Mouse (Mus musculus): ENCODE measurements around the gene Lce1k. TPM values are rescaled to one million over a fixed set of nuclear protein-coding genes. Genes with fewer than 3 reads are reported as not detected.
"Not testable (repeated sequence)": the region's sequence is repeated elsewhere in the genome, so short reads cannot be mapped to it uniquely, and the experiment has no call there.

Gene Lce1k
- not detected in 2 replicates for polyA plus RNA-seq (2015; fragmentation: Nextera tagmentation; extraction: Ambion mirVana)

DNA sequence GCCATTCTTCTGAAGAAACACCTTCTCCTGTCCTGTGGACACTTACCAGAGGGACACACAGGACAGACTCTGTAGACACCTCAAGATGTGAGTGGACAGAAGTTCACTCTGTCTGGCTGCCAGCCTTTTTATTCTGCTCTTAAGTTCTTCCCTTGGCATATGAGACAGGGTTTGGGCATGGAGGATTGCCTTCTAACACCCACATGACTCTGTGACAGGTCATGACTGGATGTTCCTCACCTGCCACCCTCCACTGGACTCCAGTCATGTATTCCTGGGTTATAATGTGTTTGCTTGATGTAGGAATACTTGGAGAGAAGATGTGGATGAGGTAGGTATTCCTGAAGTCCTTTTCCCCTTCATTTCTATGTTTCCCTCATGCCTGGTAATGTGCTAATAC, at the start of gene Lce1k:
Gene Lce1k, minus strand, starts transcription at position 101 of the 400 bp plus-strand sequence.
- Histone ChIP-seq H3K9ac (no peak within 1 kb of the TSS), H3K4me1 (replicated peaks) (no peaks in the 10 kb centered on the region), H3K9me3 (no peaks in the 10 kb centered on the region), H3K27me3 (no peaks in the 10 kb centered on the region), H3K4me2 (no peak within 1 kb of the TSS), H3K36me3 (no peaks in the 10 kb centered on the region), H3K4me3 (no peak within 1 kb of the TSS), H3K27ac (replicated peaks) (no peak within 1 kb of the TSS)
- no peak for ATAC-seq (ENCODE audit: low FRiP score, low read depth)

DNA sequence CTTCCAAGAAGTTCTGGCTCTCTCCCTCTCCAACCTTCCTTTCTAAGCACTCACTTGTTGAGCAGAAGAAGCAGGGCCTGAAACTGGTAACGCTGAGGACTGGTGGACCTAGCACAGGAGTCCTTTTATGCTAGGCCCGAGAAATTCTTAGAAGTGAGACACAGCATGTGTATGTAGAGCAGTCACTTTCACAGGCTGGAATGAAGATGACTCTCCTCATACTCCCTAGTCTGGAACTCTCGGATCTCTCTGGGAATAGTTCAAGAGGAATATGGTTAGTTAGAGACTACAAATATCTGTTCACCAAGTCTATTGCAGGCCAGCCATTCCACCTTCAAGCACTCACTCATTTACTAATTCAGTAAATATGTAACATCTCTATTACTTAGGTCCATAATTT, 43.5 kb upstream of the Lce1k start, which contains the start of gene Lce1l:
Gene Lce1l, minus strand, starts transcription at position 101 of the 400 bp plus-strand sequence.
- no peaks in the 10 kb centered on the region for H3K9me3 ChIP-seq
- H3K4me1 ChIP-seq (replicated peaks) = no peaks in the 10 kb centered on the region
- no peak within 1 kb of the TSS for H3K4me3 ChIP-seq
- H3K27ac ChIP-seq (replicated peaks) = no peak within 1 kb of the TSS
- 90% methylated on average over 3 of the region's 3 CpGs for WGBS
- no peak for ATAC-seq (ENCODE audit: low FRiP score, low read depth)
- no peak within 1 kb of the TSS for H3K4me2 ChIP-seq
- H3K9ac ChIP-seq = no peak within 1 kb of the TSS
- H3K36me3 ChIP-seq = no peaks in the 10 kb centered on the region
- H3K27me3 ChIP-seq = no peaks in the 10 kb centered on the region

DNA sequence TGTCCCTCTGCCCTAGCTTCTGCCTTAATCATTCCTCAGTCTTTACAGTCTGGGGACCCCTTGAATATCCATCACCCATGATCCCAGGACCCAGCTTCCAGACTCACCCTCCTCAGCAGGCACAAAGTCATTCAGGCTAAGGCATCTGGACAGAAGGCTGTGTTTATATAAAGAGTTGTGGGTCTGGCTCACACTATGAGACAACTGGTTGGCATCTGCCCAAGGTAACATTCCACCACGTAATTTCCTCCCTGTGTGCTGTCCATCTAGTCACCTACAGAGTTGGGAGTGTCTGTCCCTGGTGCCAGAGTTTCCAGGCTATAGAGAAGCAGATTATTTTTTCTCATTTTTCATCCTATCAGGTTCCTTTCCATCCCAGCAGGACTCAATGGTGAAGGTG, 19.4 kb upstream of the Lce1k start, which contains the start of gene Kprp:
Gene Kprp, minus strand, starts transcription at position 140 of the 400 bp plus-strand sequence.
- 50% methylated on average over 1 of the region's 1 CpGs for WGBS

DNA sequence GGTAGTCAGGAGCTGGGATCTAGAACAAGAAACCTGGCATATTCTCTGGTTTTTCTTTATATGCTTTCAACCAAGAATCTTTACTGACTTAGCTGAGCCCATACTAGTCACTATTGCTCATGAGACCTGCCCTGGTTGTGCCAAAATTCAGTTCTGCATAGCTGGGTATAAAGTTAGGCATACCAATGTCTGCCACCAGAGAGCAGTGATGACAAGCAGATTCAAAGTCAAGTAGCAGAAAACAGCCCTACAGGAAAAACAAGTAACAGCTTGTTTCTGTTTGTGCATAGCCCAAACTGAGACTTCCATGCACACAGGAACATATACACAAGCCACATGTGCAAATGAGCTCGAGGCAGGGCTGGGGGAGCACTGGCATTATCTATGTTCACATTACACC, 18.1 kb upstream of the Lce1k start:
- H3K4me1 ChIP-seq (replicated peaks) = no peaks in the 10 kb centered on the region
- ATAC-seq (ENCODE audit: low FRiP score, low read depth) = no peak
- 38% methylated on average over 1 of the region's 1 CpGs for WGBS
- H3K4me3 ChIP-seq = no peak overlapping the region
- no peak overlapping the region for H3K27ac ChIP-seq (replicated peaks)
- H3K36me3 ChIP-seq = no peaks in the 10 kb centered on the region
- no peaks in the 10 kb centered on the region for H3K9me3 ChIP-seq
- no peaks in the 10 kb centered on the region for H3K27me3 ChIP-seq
- no peak overlapping the region for H3K4me2 ChIP-seq
- no peak overlapping the region for H3K9ac ChIP-seq

More for the DNA sequence above, 19.4 kb upstream of the Lce1k start, which contains the start of gene Kprp:
- Histone ChIP-seq H3K9ac (no peak within 1 kb of the TSS), H3K4me2 (no peak within 1 kb of the TSS), H3K4me3 (no peak within 1 kb of the TSS), H3K4me1 (replicated peaks) (no peaks in the 10 kb centered on the region), H3K27ac (replicated peaks) (no peak within 1 kb of the TSS), H3K9me3 (no peaks in the 10 kb centered on the region), H3K27me3 (no peaks in the 10 kb centered on the region), H3K36me3 (no peaks in the 10 kb centered on the region)
- no peak for ATAC-seq (ENCODE audit: low FRiP score, low read depth)

DNA sequence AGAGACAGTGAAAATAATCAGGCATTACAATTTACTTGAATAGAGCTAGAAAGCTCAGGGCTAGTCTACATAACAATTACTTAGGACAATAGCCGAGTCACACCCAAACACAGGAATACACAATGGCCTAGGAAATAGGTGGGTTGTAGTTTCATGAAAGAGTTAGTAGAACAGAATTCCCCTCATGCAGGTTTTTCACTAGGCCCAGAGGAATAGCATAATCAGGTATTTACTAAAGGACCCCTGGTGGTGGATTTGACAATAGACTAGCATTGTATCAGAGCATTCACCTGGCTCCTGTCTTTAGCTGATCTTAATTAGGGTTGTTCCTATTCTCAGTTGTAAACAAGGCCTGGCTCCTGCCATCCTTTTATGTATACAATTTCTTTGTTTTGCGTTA, 8.3 kb upstream of the Lce1k start:
- H3K4me3 ChIP-seq; H3K27ac ChIP-seq (replicated peaks); ATAC-seq (ENCODE audit: low FRiP score, low read depth); H3K9me3 ChIP-seq; H3K27me3 ChIP-seq; H3K9ac ChIP-seq; H3K36me3 ChIP-seq; H3K4me1 ChIP-seq (replicated peaks); H3K4me2 ChIP-seq: not testable (repeated sequence)
- 94% methylated on average over 2 of the region's 2 CpGs for WGBS

DNA sequence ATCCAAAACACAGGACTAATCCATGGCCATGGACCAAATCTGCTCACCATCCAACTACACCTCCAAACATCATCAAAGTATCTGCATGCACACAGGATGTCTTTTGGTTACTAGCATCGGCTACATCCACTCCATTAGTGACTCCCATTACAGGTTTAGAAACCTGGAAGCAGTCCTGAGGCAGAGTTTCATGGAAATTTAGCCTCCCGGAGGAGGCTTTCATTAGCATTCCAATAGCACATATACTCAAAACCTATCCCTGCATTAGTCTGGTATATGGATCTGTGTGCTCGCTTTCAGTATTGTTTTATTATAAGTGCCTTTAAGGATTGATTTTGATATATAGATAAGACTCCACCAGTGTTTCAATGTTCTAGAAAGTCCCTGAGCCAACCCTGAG, 7.9 kb upstream of the Lce1k start:
- Histone ChIP-seq H3K36me3 (no peaks in the 10 kb centered on the region), H3K4me2 (no peak overlapping the region), H3K4me1 (replicated peaks) (no peaks in the 10 kb centered on the region), H3K9me3 (no peaks in the 10 kb centered on the region), H3K27me3 (no peaks in the 10 kb centered on the region), H3K4me3 (no peak overlapping the region), H3K27ac (replicated peaks) (no peak overlapping the region), H3K9ac (no peak overlapping the region)
- WGBS = 92% methylated on average over 3 of the region's 3 CpGs
- no peak for ATAC-seq (ENCODE audit: low FRiP score, low read depth)

DNA sequence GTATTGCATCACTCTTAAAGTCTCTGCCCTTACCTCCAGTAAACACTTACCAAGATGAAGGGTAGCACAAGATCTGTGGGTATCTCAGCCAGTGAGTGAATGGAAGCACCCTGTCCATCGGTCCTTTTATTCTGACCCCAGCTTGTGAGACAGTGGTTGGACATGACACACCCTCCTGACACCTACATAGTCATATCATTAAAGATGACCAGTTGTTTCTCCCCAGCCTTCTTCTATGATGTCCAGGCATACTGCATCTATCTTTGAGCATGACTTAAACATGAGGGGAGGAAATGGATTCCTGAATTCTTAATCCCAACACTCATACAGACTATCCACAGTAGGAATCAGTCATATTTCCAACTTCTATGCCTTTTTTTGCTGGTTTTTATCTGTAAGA, 17.3 kb downstream of the Lce1k start, which contains the start of gene Lce1j:
Gene Lce1j, minus strand, starts transcription at position 101 of the 400 bp plus-strand sequence.
- Histone ChIP-seq H3K4me3 (no peak within 1 kb of the TSS), H3K9ac (no peak within 1 kb of the TSS), H3K4me2 (no peak within 1 kb of the TSS), H3K27me3 (no peaks in the 10 kb centered on the region), H3K9me3 (no peaks in the 10 kb centered on the region), H3K27ac (replicated peaks) (no peak within 1 kb of the TSS), H3K4me1 (replicated peaks) (no peaks in the 10 kb centered on the region), H3K36me3 (no peaks in the 10 kb centered on the region)
- 93% methylated on average over 1 of the region's 1 CpGs for WGBS
- no peak for ATAC-seq (ENCODE audit: low FRiP score, low read depth)

DNA sequence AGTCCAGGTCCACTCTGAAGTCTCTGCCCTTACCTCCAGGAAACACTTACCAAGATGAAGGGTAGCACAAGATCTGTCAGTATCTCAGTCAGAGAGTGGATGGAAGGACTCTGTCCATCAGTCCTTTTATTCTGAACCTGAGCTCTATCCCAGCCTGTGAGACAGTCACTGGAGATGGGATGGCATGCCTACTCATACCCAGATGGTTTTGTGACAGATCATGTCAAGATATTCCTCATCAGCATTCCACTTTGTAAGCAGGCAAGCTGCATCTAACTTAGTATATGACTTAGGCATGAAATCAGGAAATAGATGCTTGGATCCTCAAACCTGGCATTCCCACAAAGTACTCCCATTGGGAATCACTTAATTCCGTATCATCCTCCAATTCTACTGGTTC, 28.9 kb downstream of the Lce1k start, which contains the start of gene Lce1i:
Gene Lce1i, minus strand, starts transcription at position 101 of the 400 bp plus-strand sequence.
- Histone ChIP-seq H3K4me1 (replicated peaks) (no peaks in the 10 kb centered on the region), H3K27ac (replicated peaks) (no peak within 1 kb of the TSS), H3K4me3 (no peak within 1 kb of the TSS), H3K9me3 (no peaks in the 10 kb centered on the region), H3K36me3 (no peaks in the 10 kb centered on the region), H3K27me3 (no peaks in the 10 kb centered on the region), H3K4me2 (no peak within 1 kb of the TSS), H3K9ac (no peak within 1 kb of the TSS)
- ATAC-seq (ENCODE audit: low FRiP score, low read depth) = no peak
- 83% methylated on average over 1 of the region's 1 CpGs for WGBS

DNA sequence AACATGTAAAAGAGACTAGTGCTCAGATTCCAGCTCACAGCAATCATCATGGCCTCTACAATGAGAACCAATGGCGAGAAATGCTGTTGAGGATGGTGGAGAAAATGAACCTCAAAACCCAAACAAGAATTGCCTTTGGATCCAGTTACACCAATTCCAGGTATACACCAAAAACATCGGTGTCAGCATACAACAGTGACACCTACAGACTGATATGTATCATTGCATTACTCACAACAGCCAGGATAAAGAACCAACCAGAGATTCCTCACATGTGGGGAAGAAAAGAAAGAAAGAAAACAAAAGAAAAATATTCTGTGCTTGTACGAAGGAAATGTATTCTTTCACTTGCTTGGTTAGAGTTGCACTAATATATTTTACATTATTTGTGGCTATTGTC, 36.1 kb downstream of the Lce1k start:
- WGBS = 17% methylated on average over 3 of the region's 3 CpGs
- Histone ChIP-seq H3K4me2 (no peak overlapping the region), H3K4me1 (replicated peaks) (no peaks in the 10 kb centered on the region), H3K9ac (no peak overlapping the region), H3K9me3 (no peaks in the 10 kb centered on the region), H3K27me3 (no peaks in the 10 kb centered on the region), H3K27ac (replicated peaks) (no peak overlapping the region), H3K4me3 (no peak overlapping the region), H3K36me3 (no peaks in the 10 kb centered on the region)
- no peak for ATAC-seq (ENCODE audit: low FRiP score, low read depth)

DNA sequence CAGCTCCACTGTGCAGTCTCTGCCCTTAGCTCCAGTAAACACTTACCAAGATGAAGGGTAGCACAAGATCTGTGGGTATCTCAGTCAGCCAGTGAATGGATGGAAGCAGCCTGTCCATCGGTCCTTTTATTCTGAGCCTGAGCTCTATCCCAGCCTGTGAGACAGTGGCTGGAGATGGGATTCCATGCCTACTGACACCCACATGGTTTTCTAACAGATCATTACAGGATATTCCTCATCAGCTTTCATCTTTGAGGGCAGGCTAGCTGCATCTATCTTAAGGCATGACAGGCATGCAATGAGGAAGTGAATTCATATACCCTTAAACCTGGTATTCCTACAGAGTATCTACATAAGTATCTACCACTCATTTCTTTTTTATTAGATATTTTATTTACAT, 42.7 kb downstream of the Lce1k start, which contains the start of gene Lce1h:
Gene Lce1h, minus strand, starts transcription at position 101 of the 400 bp plus-strand sequence.
- no peaks in the 10 kb centered on the region for H3K9me3 ChIP-seq
- no peaks in the 10 kb centered on the region for H3K36me3 ChIP-seq
- H3K4me3 ChIP-seq = no peak within 1 kb of the TSS
- ATAC-seq (ENCODE audit: low FRiP score, low read depth) = no peak
- WGBS = 90% methylated on average over 1 of the region's 1 CpGs
- H3K4me1 ChIP-seq (replicated peaks) = no peaks in the 10 kb centered on the region
- no peak within 1 kb of the TSS for H3K27ac ChIP-seq (replicated peaks)
- H3K27me3 ChIP-seq = no peaks in the 10 kb centered on the region
- no peak within 1 kb of the TSS for H3K4me2 ChIP-seq
- H3K9ac ChIP-seq = no peak within 1 kb of the TSS

Other genes starting within 250 kb of the Lce1k start
- gene Ivl, start 234.2 kb downstream of the Lce1k start, polyA plus RNA-seq (2015; fragmentation: Nextera tagmentation; extraction: Ambion mirVana) = not detected in 2 replicates
- not detected in 2 replicates for gene Smcp, start 218.9 kb downstream of the Lce1k start, polyA plus RNA-seq (2015; fragmentation: Nextera tagmentation; extraction: Ambion mirVana)
- gene 2210017I01Rik, start 200.4 kb downstream of the Lce1k start, polyA plus RNA-seq (2015; fragmentation: Nextera tagmentation; extraction: Ambion mirVana) = not detected in 2 replicates
- gene Lce6a, start 186.2 kb downstream of the Lce1k start, polyA plus RNA-seq (2015; fragmentation: Nextera tagmentation; extraction: Ambion mirVana) = not detected in 2 replicates
- not detected in 2 replicates for gene Lce1a1, start 159.6 kb downstream of the Lce1k start, polyA plus RNA-seq (2015; fragmentation: Nextera tagmentation; extraction: Ambion mirVana)
- not detected in 2 replicates for gene Lce1b, start 151.0 kb downstream of the Lce1k start, polyA plus RNA-seq (2015; fragmentation: Nextera tagmentation; extraction: Ambion mirVana)
- gene Lce1a2, start 137.6 kb downstream of the Lce1k start, polyA plus RNA-seq (2015; fragmentation: Nextera tagmentation; extraction: Ambion mirVana) = not detected in 2 replicates
- not detected in 2 replicates for gene Lce1c, start 128.6 kb downstream of the Lce1k start, polyA plus RNA-seq (2015; fragmentation: Nextera tagmentation; extraction: Ambion mirVana)
- not detected in 2 replicates for gene Lce1d, start 120.7 kb downstream of the Lce1k start, polyA plus RNA-seq (2015; fragmentation: Nextera tagmentation; extraction: Ambion mirVana)
- gene Lce1e, start 98.8 kb downstream of the Lce1k start, polyA plus RNA-seq (2015; fragmentation: Nextera tagmentation; extraction: Ambion mirVana) = not detected in 2 replicates
- not detected in 2 replicates for gene Lce1f, start 87.5 kb downstream of the Lce1k start, polyA plus RNA-seq (2015; fragmentation: Nextera tagmentation; extraction: Ambion mirVana)
- gene Gm38119, start 68.8 kb downstream of the Lce1k start, polyA plus RNA-seq (2015; fragmentation: Nextera tagmentation; extraction: Ambion mirVana) = not detected in 2 replicates
- gene Lce1g, start 55.6 kb downstream of the Lce1k start, polyA plus RNA-seq (2015; fragmentation: Nextera tagmentation; extraction: Ambion mirVana) = not detected in 2 replicates
- not detected in 2 replicates for gene Lce1h, start 42.8 kb downstream of the Lce1k start, polyA plus RNA-seq (2015; fragmentation: Nextera tagmentation; extraction: Ambion mirVana)
- not detected in 2 replicates for gene Lce1i, start 29.0 kb downstream of the Lce1k start, polyA plus RNA-seq (2015; fragmentation: Nextera tagmentation; extraction: Ambion mirVana)
- not detected in 2 replicates for gene Lce1j, start 17.4 kb downstream of the Lce1k start, polyA plus RNA-seq (2015; fragmentation: Nextera tagmentation; extraction: Ambion mirVana)
- gene Kprp, start 19.4 kb upstream of the Lce1k start, polyA plus RNA-seq (2015; fragmentation: Nextera tagmentation; extraction: Ambion mirVana) = not detected in 2 replicates
- gene Lce1l, start 43.4 kb upstream of the Lce1k start, polyA plus RNA-seq (2015; fragmentation: Nextera tagmentation; extraction: Ambion mirVana) = not detected in 2 replicates
- gene 2310050C09Rik, start 62.3 kb upstream of the Lce1k start, polyA plus RNA-seq (2015; fragmentation: Nextera tagmentation; extraction: Ambion mirVana) = not detected in 2 replicates
- not detected in 2 replicates for gene Lce3a, start 118.3 kb upstream of the Lce1k start, polyA plus RNA-seq (2015; fragmentation: Nextera tagmentation; extraction: Ambion mirVana)
- not detected in 2 replicates for gene Lce3b, start 125.1 kb upstream of the Lce1k start, polyA plus RNA-seq (2015; fragmentation: Nextera tagmentation; extraction: Ambion mirVana)
- gene Lce3c, start 136.6 kb upstream of the Lce1k start, polyA plus RNA-seq (2015; fragmentation: Nextera tagmentation; extraction: Ambion mirVana) = 0.62 TPM in 1 of 2 replicates, not detected in the other
- gene Lce3d, start 149.5 kb upstream of the Lce1k start, polyA plus RNA-seq (2015; fragmentation: Nextera tagmentation; extraction: Ambion mirVana) = not detected in 2 replicates
- not detected in 2 replicates for gene Lce3e, start 159.2 kb upstream of the Lce1k start, polyA plus RNA-seq (2015; fragmentation: Nextera tagmentation; extraction: Ambion mirVana)
- gene Lce3f, start 184.3 kb upstream of the Lce1k start, polyA plus RNA-seq (2015; fragmentation: Nextera tagmentation; extraction: Ambion mirVana) = not detected in 2 replicates
- 1.9 and 2.3 TPM in 2 replicates for gene Crct1, start 207.8 kb upstream of the Lce1k start, polyA plus RNA-seq (2015; fragmentation: Nextera tagmentation; extraction: Ambion mirVana)
- gene Lce1m, start 211.2 kb upstream of the Lce1k start, polyA plus RNA-seq (2015; fragmentation: Nextera tagmentation; extraction: Ambion mirVana) = not detected in 2 replicates

Data from hindbrain, embryonic 15.5 days (tissue).